Mouse (Mus musculus) hindbrain, postnatal 0 days (tissue): ENCODE data around the gene Mgat5. TPM values are rescaled to one million over a fixed set of nuclear protein-coding genes. Genes with fewer than 3 reads are reported as not detected.

Experiments used
- ATAC-seq: fragments of 200-750 bp; cut with Nextera tagmentation; 2 replicates; pipeline ENCODE4 v1.8.0; 2017; ENCODE audit warnings: mild to moderate bottlenecking, moderate TSS enrichment, moderate library complexity
- DNase-seq: peaks from one replicate; pipeline ENCODE4 v3.0.0-alpha.2; 2015; ENCODE audit warnings: low spot score
- H3K27ac ChIP-seq: fragments of 300-500 bp; sonication (generic); 2 replicates; pipeline ENCODE4 v1.5.1; 2014; ENCODE audit warnings: mild to moderate bottlenecking
- H3K27me3 ChIP-seq: fragments of 300-500 bp; sonication (generic); 2 replicates; pipeline ENCODE4 v1.6.1; 2014; ENCODE audit warnings: low read length, mixed read lengths; ENCODE audit not compliant: insufficient read depth
- H3K36me3 ChIP-seq: fragments of 300-500 bp; sonication (generic); 2 replicates; pipeline ENCODE4 v1.6.1; 2014; ENCODE audit warnings: low read length, mixed read lengths; ENCODE audit not compliant: insufficient read depth
- H3K4me1 ChIP-seq: fragments of 300-500 bp; sonication (generic); 2 replicates; pipeline ENCODE4 v1.6.1; 2014; ENCODE audit warnings: antibody characterized with exemption, low read length, mixed read lengths; ENCODE audit not compliant: insufficient read depth
- H3K4me2 ChIP-seq: fragments of 300-500 bp; sonication (generic); 2 replicates; pipeline ENCODE4 v1.6.1; 2014; ENCODE audit warnings: low read depth, mild to moderate bottlenecking, low read length, moderate library complexity, mixed read lengths
- H3K4me3 ChIP-seq: fragments of 300-500 bp; sonication (generic); 2 replicates; pipeline ENCODE4 v1.5.1; 2014; ENCODE audit warnings: low read length
- H3K9ac ChIP-seq: fragments of 300-500 bp; sonication (generic); replicated peaks from 2 replicates; pipeline ENCODE4 v1.6.1; 2014; ENCODE audit warnings: mild to moderate bottlenecking, low read length, moderate library complexity, mixed read lengths
- H3K9me3 ChIP-seq: fragments of 300-500 bp; sonication (generic); 2 replicates; pipeline ENCODE4 v1.6.1; 2016; ENCODE audit warnings: low read length, mixed read lengths
- CTCF ChIP-seq: IDR thresholded peaks from 2 replicates; pipeline ENCODE4 v1.5.1; 2016; ENCODE audit warnings: antibody characterized with exemption, control low read depth, low read depth
- WGBS: fragments of 180-500 bp; shearing (Covaris S2); extraction: QIAGEN DNeasy Blood & Tissue Kit; methylation state at CpG from one replicate; pipeline ENCODE4 v1.1.7; 2014; 5-methylcytosine and 5-hydroxymethylcytosine counted together
- polyA plus RNA-seq: library from polyadenylated mRNA; unstranded; fragments of >200 nt; fragmentation: Nextera tagmentation; extraction: Ambion mirVana; gene quantifications from 2 replicates; pipeline ENCODE4 v1.2.1, GENCODE M21; 2015
- total RNA-seq: library from RNA; depleted of rRNA; stranded (reverse); fragments of >200 nt; gene quantifications from 2 replicates; pipeline ENCODE4 v1.2.3, GENCODE M21; 2014

The Mgat5 gene
- total and polyA plus RNA-seq, 2 experiments from 2014 or later: 14.8 to 49.3 TPM

- TF ChIP-seq CTCF: no peak
- H3K4me1 ChIP-seq: no peaks in the 10 kb centered on the region
- ATAC-seq: no peak
- H3K4me2 ChIP-seq: no peak overlapping the region
- no peak overlapping the region for H3K27ac ChIP-seq
- H3K9ac ChIP-seq: no peak overlapping the region
- H3K27me3 ChIP-seq: no peaks in the 10 kb centered on the region
- no peak overlapping the region for H3K4me3 ChIP-seq
- no peaks in the 10 kb centered on the region for H3K36me3 ChIP-seq
- H3K9me3 ChIP-seq: no peaks in the 10 kb centered on the region
- DNase-seq: no peak
These were observed 44.8 kb downstream of the Mgat5 start for GRCm38 (mm10) chr1:127249621-127250020.

- no peak overlapping the region for H3K4me3 ChIP-seq
- H3K27ac ChIP-seq: no peak overlapping the region
- no peak overlapping the region for H3K9ac ChIP-seq
- DNase-seq (no peak), ATAC-seq (no peak)
- H3K36me3 ChIP-seq: no peaks in the 10 kb centered on the region
- no peaks in the 10 kb centered on the region for H3K27me3 ChIP-seq
- no peaks in the 10 kb centered on the region for H3K4me1 ChIP-seq
- TF ChIP-seq CTCF: no peak
- H3K9me3 ChIP-seq: no peaks in the 10 kb centered on the region
- H3K4me2 ChIP-seq: no peak overlapping the region
These were observed 45.5 kb downstream of the Mgat5 start for GRCm38 (mm10) chr1:127250313-127250712.

- H3K9me3 ChIP-seq: no peaks in the 10 kb centered on the region
- no peak overlapping the region for H3K4me3 ChIP-seq
- no peak for DNase-seq
- no peak overlapping the region for H3K4me2 ChIP-seq
- no peaks in the 10 kb centered on the region for H3K36me3 ChIP-seq
- no peak overlapping the region for H3K9ac ChIP-seq
- no peak for ATAC-seq
- no peak overlapping the region for H3K27ac ChIP-seq
- no peak for TF ChIP-seq CTCF
- no peaks in the 10 kb centered on the region for H3K4me1 ChIP-seq
- no peaks in the 10 kb centered on the region for H3K27me3 ChIP-seq
- 88% methylated on average over 7 of the region's 7 CpGs for WGBS
These were observed 46.9 kb downstream of the Mgat5 start for GRCm38 (mm10) chr1:127251751-127252150.

GRCm38 (mm10) chr1:127257005-127257404, 52.2 kb downstream of the Mgat5 start:
- 95% methylated on average over 8 of the region's 8 CpGs for WGBS
- no peak overlapping the region for H3K27ac ChIP-seq
- H3K4me2 ChIP-seq: no peak overlapping the region
- ATAC-seq (no peak), DNase-seq (no peak)
- H3K4me1 ChIP-seq: no peaks in the 10 kb centered on the region
- TF ChIP-seq CTCF: no peak
- H3K9me3 ChIP-seq: no peaks in the 10 kb centered on the region
- H3K27me3 ChIP-seq: no peaks in the 10 kb centered on the region
- no peaks in the 10 kb centered on the region for H3K36me3 ChIP-seq
- H3K9ac ChIP-seq: no peak overlapping the region
- no peak overlapping the region for H3K4me3 ChIP-seq

- ATAC-seq: no peak
- DNase-seq: no peak
- no peak overlapping the region for H3K4me3 ChIP-seq
- no peaks in the 10 kb centered on the region for H3K36me3 ChIP-seq
- TF ChIP-seq CTCF: no peak
- H3K27ac ChIP-seq: no peak overlapping the region
- no peak overlapping the region for H3K4me2 ChIP-seq
- H3K4me1 ChIP-seq: peaks cover 4% of the 10 kb centered on the region; the same call in 1 of the 2 replicates
- no peaks in the 10 kb centered on the region for H3K9me3 ChIP-seq
- no peak overlapping the region for H3K9ac ChIP-seq
- 86% methylated on average over 4 of the region's 4 CpGs for WGBS
- no peaks in the 10 kb centered on the region for H3K27me3 ChIP-seq
These were observed 54.9 kb downstream of the Mgat5 start for GRCm38 (mm10) chr1:127259669-127260068.

- no peak overlapping the region for H3K27ac ChIP-seq
- TF ChIP-seq CTCF: no peak
- no peaks in the 10 kb centered on the region for H3K27me3 ChIP-seq
- no peak overlapping the region for H3K9ac ChIP-seq
- peaks cover 4% of the 10 kb centered on the region; the same call in 1 of the 2 replicates for H3K4me1 ChIP-seq
- no peaks in the 10 kb centered on the region for H3K36me3 ChIP-seq
- no peak for DNase-seq
- 58% methylated on average over 6 of the region's 6 CpGs for WGBS
- no peaks in the 10 kb centered on the region for H3K9me3 ChIP-seq
- no peak overlapping the region for H3K4me3 ChIP-seq
- H3K4me2 ChIP-seq: no peak overlapping the region
- ATAC-seq: no peak
These were observed 56.2 kb downstream of the Mgat5 start for GRCm38 (mm10) chr1:127260969-127261368.

- TF ChIP-seq CTCF: 0 out of 2 replicates have a peak, but pooled peaks have one; percentile 9
- DNase-seq: peak; percentile 64
- Histone ChIP-seq H3K9me3 (no peaks in the 10 kb centered on the region), H3K9ac (no peak overlapping the region), H3K4me2 (no peak overlapping the region), H3K4me3 (no peak overlapping the region), H3K4me1 (peaks cover 4% of the 10 kb centered on the region; the same call in 1 of the 2 replicates), H3K27ac (peak overlapping the region; percentile 42), H3K36me3 (no peaks in the 10 kb centered on the region), H3K27me3 (no peaks in the 10 kb centered on the region)
- ATAC-seq: no peak
- WGBS: 64% methylated on average over 13 of the region's 13 CpGs
These were observed 57.5 kb downstream of the Mgat5 start for GRCm38 (mm10) chr1:127262170-127262837.
